Mouse (Mus musculus) mouse embryonic stem cell (cell line): Measurements from ENCODE around the gene C730034F03Rik.
"Not testable (repeated sequence)": the region's sequence is repeated elsewhere in the genome, so short reads cannot be mapped to it uniquely, and the experiment has no call there.

ENCODE experiments used
- in situ Hi-C, 2 experiments: fragments of 300-500 bp; cut with MboI; formaldehyde crosslinking; loops; 1 replicate in 1 of 2; 3 replicates in 1 of 2; pipeline ENCODE4 v1.14.3; 2019 to 2020; ENCODE audit warnings: low sequenced_read_pairs in 2 of 2, low pct_unique_long_range_greater_than_20kb in 1 of 2, mixed read lengths in 1 of 2; ENCODE audit not compliant: unreplicated experiment in 1 of 2

The C730034F03Rik gene

DNA sequence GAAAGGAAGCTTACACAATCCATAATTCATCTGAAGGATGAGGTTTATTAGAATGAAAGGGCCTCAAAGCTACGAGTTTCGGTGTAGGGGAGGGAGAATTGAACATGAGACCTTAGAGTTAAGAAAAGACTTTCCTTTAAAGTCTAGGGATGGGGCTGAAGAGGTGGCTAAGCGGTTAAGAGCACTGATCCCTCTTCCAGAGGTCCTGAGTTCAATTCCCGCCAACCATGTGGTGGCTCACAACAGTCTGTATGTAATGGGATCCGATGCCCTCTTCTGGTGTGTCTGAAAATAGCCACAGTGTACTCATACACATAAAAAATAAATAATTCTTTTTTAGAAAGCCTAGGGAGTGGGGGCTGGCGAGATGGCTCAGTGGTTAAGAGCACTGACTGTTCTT is 952 bp downstream of the C730034F03Rik start:
- in situ Hi-C loops: no loop called here

DNA sequence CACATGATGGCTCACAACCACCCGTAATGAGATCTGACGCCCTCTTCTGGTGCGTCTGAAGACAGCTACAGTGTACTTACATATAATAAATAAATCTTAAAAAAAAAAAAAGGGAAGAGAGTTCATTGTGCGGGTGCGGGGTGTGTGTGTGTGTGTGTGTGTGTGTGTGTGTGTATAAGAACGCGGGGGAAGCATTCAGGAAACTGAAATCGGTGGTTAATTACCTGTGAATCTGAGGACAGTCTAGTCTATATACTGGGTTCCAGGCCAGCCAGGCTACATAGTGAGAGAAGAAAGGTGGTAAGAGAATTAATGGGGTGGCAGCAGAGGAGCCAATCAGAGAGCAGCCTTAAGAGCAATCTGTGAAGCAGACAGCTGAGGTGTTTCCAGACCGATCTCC is 1.4 kb downstream of the C730034F03Rik start:
- in situ Hi-C loops: not testable (repeated sequence)

DNA sequence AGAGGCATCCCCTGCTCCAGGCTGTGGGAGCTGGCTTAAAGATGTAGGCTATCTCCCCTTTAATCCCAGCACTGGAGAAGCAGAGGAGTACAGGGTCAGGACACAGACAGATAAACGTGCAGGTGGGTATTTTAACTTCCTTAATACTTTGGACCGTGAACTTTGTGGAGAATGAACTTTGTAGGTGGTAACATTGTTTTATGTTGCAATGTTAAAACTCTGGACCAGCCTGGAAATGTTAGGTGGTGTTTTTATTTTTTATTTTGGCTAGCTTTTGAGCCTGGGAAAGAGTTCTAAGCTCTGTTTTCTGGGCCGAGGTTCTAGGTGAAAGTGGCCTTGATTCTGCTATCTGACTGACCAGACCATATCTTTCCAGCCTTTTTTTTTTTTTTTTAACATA is 1.9 kb downstream of the C730034F03Rik start:
- in situ Hi-C loops: no loop called here

DNA sequence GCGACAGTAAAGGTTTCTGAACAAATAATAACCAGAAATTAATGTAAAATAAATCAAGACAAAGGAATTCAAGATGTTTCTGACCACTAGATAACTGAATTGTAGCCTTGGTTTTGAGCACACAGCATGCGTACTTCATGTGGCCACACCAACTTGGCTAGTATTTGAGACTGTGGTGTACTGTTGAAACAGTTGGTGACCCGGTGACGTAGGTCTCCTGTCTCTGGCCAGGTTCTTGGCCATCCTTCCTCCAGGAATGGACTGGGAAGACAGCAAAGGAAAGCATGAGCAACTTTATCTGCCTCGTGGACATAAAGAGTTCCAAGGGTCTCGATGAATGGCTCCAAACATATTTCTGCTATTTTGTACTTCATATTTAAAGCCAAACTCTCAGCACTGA is 2.4 kb downstream of the C730034F03Rik start:
- in situ Hi-C loops: no loop called here

DNA sequence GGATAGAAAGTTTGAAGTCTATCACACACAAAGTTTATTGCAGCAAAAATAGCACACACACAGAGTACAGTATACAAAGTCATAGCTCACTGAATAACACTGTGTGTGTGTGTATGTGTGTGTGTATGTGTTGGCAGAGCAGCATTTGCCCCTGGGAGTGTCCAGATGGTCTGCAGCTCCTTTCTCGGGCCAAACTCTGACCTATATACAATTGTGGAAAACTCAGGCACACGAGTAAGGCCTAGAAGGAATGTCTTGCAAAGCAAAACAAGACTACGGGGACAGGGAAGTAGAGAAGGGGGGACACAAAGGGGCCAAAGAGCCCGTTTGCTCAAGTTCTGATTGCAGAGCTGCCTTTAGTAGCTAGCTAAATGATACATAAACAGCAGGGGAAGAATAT is 3.6 kb downstream of the C730034F03Rik start:
- in situ Hi-C loops: no loop called here

DNA sequence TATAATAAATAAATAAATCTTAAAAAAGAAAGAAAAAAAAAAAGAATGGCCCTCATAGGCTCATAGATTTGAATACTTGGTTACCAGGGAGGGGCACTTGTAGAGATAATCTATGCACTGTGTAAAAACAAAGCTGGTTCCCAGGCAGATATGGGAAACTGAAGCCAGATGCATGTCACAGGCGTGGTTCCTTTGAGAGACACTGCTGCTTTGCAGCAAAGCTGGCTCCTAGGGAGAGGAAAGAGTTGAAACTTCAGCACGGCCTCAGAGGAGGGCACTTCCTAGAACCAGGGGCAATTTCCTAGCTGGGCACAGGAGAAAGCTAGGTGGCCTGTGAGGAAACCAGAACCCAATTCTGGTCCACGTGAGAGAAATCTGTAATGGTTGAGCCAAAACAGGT is 4.7 kb downstream of the C730034F03Rik start:
- in situ Hi-C loops: no loop called here

DNA sequence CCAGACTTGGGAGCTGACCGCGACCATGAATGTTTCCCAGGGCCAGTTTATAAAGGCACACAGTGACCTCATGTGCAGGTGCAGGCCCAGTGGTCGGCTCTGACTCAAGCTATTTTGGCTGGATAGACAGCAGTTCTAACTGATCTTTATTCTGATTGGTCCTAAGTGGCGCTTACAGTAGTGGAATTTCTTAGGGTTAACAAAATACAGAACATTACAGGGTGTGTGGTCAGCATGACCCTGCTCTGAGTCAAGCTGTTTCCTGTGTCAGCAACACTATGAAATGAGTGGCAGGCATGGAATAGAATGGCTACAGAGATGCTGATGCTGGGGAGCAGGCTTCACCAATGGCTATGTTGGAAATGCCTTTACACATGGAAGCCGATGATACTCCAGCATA is 6.5 kb downstream of the C730034F03Rik start:
- in situ Hi-C loops: no loop called here

DNA sequence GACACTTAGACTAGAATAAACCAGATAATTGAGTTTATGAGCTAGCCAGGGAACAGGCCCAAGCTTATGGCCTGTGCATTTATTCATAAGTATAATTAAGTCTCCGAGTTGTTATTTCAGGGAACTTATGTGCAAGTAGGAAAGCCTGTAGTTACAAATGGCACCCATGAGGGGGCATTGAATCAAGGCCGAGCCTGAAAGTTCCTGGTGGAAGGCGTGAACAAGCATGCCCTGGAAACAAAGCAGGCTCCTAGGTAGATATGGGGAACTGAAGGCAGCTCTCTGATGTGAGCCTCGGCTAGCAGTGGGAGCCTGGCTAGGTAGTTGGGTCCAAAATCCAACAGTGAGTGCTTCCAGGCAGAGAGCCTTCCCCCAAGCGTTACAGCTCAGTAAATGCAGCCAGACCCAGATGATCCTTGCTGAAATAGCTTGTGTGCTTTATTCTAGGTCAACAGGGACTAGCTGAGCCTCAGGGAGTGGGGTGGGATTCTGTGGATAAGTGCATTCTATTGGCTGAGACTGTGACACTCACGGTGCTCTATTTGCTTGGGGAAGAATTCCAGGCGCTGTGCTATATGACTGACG is 13.2 kb downstream of the C730034F03Rik start:
- in situ Hi-C loops: no loop called here

DNA sequence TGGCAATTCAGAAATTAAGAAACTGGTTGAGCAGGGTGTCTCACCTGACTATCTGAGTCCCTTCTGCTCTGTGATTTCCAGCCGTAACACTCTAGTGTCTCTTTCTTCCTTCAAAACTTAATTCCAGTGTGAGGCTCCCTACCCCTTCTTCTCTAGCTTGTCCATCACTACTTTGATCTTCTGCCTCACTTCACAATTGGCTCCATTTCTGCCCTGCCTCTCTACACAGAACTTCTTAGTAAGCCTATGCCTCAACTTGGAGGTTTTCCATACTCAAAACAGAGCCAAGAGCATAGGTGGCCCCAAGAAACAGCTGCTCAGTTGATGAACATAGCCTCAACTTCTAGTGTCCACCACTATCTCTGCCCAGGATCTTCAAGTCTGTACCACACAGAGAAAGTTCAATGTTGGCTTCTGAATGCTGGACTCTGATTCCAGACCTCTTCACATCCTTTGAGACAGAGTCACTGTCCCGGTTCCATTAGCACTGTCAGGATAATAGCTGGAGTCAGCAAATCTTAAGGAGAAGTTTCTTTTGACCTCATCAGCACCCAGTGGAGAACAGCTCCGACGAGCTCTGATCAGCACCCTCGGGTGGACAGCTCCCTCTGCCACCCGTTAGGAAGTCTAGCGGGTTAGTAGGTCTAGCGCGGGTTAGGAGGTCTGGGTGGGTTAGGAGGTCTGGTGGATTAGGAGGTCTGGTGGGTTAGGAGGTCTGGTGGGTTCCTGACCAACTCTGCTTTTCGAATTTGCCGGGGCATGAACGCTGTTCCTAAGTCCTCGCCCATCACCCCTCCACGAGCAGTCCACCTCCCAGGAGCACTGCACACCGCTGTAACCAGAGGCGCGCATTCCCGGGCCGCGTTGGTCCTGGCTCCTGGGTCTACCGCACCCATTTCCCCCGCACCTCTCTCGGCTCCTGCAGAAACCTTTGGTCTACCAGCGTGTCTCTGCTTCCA is 23.8 kb downstream of the C730034F03Rik start:
- in situ Hi-C loops: no loop called here

DNA sequence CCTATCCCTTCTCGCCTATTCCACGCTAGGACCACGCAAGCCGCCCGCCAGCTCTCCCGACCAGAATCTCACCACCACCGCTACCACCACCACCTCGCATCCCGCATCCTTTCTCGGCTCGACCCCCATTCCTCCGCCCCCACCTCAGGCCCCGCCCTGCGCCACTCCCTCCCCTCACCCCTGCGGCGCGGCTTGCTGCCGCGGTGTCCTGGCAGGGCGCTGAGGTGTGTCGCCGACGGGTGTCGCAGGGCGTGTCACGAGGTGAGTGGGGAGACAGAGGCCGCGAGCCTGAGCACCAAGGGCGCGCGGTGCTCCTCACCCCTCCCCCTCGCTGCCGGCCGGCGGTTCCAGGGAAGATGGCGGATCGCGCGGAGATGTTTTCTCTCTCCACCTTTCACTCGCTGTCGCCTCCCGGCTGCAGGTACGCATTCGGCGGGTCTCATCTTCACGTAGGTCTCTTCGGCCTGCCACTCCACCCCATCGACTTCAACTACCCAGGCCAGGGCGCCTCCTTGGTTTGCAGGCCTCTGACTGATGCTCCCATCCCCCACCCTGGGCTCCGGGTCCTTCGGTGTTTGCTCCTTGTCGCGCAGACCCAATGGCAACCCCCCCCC is 24.6 kb downstream of the C730034F03Rik start, which contains the start of gene Mapk8ip2:
Gene Mapk8ip2 (plus strand): TSS at position 49 of the 614 bp plus-strand sequence.
- in situ Hi-C loops: no loop called here

DNA sequence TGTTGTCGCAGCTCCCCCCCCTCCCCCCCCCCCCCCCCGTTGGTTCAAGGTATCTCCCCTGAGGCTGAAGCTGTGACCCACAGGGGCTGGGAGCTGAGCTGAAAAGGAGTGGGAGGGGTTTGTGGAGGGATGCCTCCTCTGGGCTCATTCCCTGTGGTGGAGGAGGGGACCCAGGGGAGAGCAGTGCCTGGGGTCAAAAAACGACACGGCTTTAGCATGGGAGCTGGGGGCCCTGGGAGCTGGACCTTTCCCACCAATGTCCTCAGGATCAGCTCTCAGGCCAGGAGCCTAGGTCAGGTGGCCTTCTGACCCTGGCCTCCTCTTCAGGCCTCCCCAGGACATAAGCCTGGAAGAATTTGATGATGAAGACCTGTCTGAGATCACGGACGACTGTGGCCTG is 25.5 kb downstream of the C730034F03Rik start:
- in situ Hi-C loops: no loop called here

DNA sequence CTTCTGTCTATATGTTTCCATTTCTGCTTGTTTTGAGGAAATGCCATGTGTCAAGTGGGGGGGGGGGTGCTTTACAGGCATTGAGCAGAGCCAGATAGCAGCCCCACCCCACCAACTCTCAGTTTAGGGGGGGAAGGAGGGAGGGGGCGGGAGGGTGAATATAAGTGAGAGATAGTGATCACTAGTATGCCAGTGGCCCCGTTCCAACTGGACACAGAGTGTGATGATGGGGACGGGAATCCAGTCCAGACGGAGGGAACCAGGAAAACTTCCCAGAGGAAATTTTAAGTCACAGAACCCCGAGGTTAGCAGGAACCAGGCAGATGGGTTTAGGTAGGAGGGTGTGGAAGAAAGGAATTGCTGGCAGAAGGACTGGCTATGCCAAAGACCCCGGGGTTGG is 26.3 kb downstream of the C730034F03Rik start:
- in situ Hi-C loops: no loop called here

DNA sequence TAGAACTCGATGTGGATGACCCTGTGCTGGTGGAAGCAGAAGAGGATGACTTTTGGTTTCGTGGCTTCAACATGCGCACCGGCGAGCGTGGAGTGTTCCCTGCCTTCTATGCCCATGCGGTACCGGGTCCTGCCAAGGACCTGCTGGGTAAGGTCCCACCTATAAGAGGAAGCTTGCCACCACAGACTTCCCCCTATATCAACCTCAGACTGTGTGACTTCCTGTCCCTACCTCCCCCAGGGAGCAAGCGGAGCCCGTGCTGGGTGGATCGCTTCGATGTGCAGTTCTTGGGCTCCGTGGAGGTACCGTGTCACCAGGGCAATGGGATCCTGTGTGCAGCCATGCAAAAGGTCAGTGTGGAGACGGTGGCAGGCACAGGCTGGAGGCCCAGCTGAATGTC is 29.6 kb downstream of the C730034F03Rik start:
- in situ Hi-C loops: no loop called here

DNA sequence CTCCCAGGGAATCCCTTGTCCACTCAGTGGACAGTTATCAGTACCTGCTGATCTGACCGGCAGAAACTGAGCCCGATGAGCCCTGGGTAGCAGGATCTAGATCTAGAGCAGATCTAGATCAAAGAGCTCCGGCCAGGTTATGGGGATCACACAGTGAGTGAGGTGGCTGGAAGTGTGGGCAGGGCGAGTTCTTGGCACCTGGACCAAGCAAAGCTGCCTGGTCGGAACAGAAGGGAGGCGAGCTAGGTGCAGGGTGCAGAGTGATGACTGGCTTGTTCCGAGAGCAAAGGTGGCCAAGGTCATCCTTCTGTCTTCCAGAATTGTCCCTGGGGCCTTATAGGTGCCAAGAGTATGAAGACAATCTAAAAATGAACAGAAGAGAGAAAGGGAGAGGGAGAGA is 30.4 kb downstream of the C730034F03Rik start:
- in situ Hi-C loops: no loop called here

DNA sequence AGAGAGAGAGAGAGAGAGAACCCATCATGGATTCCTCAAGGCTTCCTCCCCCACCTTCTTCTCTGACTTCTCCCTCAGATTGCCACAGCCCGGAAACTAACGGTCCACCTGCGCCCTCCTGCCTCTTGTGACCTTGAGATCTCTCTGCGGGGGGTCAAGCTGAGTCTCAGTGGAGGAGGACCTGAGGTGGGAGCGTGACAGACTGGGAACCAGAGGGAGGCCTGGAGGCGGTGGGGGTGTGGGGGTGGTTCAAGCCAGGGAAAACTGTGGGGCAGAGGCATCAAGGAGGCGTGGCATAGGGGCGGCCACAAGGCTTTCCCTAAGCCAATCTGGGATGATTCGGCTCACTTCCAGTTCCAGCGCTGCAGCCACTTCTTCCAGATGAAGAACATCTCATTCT is 30.9 kb downstream of the C730034F03Rik start:
- in situ Hi-C loops: no loop called here

DNA sequence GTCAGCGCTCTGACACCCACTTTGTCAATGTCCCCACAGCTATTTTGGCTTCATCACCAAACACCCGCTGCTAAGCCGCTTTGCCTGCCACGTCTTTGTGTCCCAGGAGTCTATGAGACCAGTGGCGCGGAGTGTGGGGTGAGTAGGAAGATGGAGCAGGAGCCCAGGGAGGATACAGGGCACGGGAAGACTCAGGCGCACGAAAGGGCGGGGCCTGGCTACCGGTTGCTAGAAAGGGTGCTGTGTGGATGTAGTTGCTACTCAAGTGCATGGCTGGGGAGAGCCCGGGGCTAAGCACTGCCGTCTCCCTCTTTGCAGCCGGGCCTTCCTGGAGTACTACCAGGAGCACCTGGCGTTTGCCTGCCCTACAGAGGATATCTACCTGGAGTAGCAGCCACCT is 31.9 kb downstream of the C730034F03Rik start:
- in situ Hi-C loops: no loop called here

DNA sequence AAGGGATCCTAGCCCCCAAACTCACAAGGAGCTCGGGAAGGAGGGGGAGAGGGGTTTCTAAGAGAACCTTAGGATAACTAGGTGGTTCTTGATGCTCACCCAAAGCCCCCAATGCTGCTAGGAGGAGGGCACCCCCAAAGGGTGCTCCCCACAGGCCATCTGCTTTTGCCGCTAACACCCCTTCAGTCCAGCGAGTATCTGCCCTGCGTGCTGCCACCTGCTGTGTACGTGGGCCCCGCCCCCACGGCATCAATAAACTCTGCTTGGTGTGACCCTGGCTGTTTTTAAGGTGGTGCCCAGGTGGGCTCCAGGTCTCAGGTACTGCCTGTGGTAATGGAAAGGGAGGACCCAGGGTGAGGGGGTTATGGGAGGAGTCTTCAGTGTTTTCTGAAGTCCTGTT is 32.8 kb downstream of the C730034F03Rik start:
- in situ Hi-C loops: no loop called here

DNA sequence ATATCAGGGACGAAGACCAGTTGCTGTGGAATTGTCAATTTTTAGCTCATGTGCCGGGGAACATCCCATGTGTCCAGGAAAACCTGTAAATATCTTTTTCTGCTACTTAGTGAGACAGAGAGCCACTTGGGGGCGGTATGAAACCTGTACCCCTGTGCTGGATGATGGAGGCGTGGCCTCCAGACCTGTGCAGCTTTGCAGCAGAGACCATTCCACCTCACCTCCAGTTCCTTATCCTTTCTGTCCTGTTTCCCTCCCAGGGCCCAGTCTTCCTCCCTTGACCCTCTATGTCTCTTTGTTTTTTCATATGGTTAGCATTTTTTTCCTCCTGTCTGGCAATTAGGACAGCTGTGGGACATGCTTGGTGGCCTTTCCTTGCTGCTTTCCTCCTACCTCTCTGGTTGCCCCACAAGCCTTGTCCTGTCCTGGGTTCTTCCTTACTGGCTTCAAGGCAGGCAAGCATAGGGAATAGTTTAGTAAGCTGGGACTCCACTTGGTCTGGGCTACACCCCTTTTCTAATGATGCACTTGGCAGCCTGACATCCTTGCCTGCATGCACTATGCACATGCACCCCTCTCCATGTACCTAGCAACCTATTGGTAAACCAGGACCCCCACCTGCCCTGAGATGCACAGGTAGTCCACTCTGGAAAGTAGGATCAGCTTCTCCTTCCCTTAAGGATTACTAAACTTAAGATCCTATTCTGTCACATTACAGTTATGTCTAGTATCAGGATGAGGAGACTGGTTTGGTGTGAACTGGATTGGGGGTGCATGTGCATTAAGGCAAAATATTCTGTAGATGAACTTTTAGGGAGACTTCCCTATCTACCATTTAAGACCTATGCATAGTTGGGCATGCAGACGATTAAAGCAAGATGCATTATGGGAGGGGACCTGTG is 34.2 kb downstream of the C730034F03Rik start:
- in situ Hi-C loops: no loop called here

DNA sequence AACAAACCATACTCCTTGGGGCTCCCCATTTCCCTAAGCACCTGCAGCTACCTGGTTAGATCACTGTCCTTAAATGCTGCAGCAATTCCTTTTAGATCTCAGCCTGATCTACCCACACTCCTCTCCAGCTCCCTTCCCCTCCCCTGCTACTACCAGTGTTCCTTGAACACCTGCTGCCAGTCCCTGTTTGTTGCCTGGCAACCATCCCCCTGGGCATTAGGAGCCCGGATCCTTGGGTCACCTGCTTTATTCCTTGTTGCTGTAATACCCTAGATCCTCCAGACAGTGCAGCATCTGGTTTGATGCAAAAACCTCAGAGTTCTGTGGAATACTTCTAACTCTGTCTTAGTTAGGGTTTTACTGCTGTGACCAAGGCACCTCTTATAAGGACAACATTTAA is 35.7 kb downstream of the C730034F03Rik start:
- in situ Hi-C loops: no loop called here
